Mouse (Mus musculus) kidney, adult 2 months (tissue): Measurements from ENCODE around the gene Snrpd2. TPM values are rescaled to one million over a fixed set of nuclear protein-coding genes. Genes with fewer than 3 reads are reported as not detected.
"Not testable (repeated sequence)": the region's sequence is repeated elsewhere in the genome, so short reads cannot be mapped to it uniquely, and the experiment has no call there.

ENCODE experiments used
- DNase-seq: peaks from one replicate; pipeline ENCODE4 v3.0.0; 2021
- H3K27ac ChIP-seq: fragments of 200-500 bp; 2 replicates; pipeline ENCODE4 v1.5.1; 2012; ENCODE audit warnings: low read depth, low read length, control low read depth, inconsistent platforms; ENCODE audit not compliant: insufficient read depth
- H3K27me3 ChIP-seq: fragments of 200-500 bp; replicated peaks from 2 replicates; pipeline ENCODE4 v1.6.1; 2012; ENCODE audit warnings: mild to moderate bottlenecking, moderate library complexity, low read length, inconsistent platforms; ENCODE audit not compliant: control insufficient read depth, insufficient read depth
- H3K36me3 ChIP-seq: fragments of 200-500 bp; 2 replicates; pipeline ENCODE4 v1.6.1; 2012; ENCODE audit warnings: mild to moderate bottlenecking, moderate library complexity, low read length, inconsistent platforms; ENCODE audit not compliant: control insufficient read depth, insufficient read depth
- H3K4me1 ChIP-seq: fragments of 200-500 bp; 2 replicates; pipeline ENCODE4 v1.6.1; 2011; ENCODE audit warnings: low read length; ENCODE audit not compliant: control insufficient read depth, insufficient read depth
- H3K4me3 ChIP-seq: fragments of 200-500 bp; 2 replicates; pipeline ENCODE4 v1.5.1; 2011; ENCODE audit warnings: mild to moderate bottlenecking, low read depth, low read length, control low read depth; ENCODE audit not compliant: insufficient read depth
- CTCF ChIP-seq: fragments of 200-500 bp; conservative IDR thresholded peaks from 2 replicates; pipeline ENCODE4 v1.5.1; 2011; ENCODE audit warnings: low read depth, mild to moderate bottlenecking, control low read depth, low read length, moderate library complexity, mixed read lengths; ENCODE audit not compliant: insufficient read depth, insufficient read length
- POLR2A ChIP-seq: fragments of 200-500 bp; IDR thresholded peaks from one replicate; pipeline ENCODE4 v1.6.1; 2011; ENCODE audit warnings: low read depth, low read length, control low read depth
- WGBS: fragments of 180-500 bp; shearing (Covaris S2); methylation state at CpG from one replicate; pipeline ENCODE4 v1.1.7; 2018; 5-methylcytosine and 5-hydroxymethylcytosine counted together
- polyA plus RNA-seq: library from polyadenylated mRNA; depleted of rRNA; stranded (reverse); fragments of >200 nt; gene quantifications from 2 replicates; pipeline ENCODE4 v1.2.3, GENCODE M21; 2012

Snrpd2 gene
- polyA plus RNA-seq, 1 experiment, result 42.2 TPM

DNA sequence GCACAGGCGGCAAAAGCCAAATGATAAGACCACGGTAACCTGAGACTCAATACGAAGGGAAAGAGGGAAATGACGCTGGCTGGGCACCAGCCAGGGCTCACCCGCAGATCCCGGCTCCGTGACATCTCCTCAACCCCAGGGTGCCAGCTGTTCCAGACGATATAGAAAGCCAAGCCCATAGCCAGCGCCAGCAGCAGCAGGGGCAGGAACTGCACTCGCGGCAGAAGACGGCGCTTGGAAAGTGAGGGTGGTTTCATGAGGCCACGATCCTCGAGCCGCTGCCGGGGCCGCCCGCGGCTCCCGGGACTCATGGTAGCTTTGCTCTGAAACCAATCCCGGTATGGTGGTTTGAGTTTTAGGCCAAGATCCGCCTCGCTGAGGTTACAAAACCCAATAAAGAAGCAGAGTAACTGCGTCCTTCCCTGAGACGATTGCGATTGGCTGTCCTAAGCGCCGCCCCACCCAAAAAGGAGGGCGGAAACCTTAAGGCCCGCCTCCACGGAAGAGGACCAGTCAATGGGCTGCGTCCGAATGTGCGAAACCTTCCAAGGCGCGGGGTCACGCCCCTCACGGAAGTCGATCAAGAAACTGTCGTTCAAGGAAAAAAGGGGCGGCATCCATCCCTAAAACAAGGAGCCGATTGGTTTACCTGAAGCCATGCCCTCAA is 514 bp upstream of the Snrpd2 start, which contains the start of gene Qpctl:
Gene Qpctl, minus strand, starts transcription at position 417 of the 667 bp plus-strand sequence.
- no peaks in the 10 kb centered on the region for H3K27me3 ChIP-seq
- under 1% methylated on average over 43 of the region's 43 CpGs for WGBS
- TF ChIP-seq CTCF, result no peak
- TF ChIP-seq POLR2A, result no peak
- DNase-seq, result peak; percentile 100
- H3K27ac ChIP-seq, result peak within 1 kb of the TSS; percentile 63
- no peaks in the 10 kb centered on the region for H3K36me3 ChIP-seq
- peak within 1 kb of the TSS; percentile 76 for H3K4me3 ChIP-seq
- H3K4me1 ChIP-seq, result peaks cover 7% of the 10 kb centered on the region; the same call in 1 of the 2 replicates

DNA sequence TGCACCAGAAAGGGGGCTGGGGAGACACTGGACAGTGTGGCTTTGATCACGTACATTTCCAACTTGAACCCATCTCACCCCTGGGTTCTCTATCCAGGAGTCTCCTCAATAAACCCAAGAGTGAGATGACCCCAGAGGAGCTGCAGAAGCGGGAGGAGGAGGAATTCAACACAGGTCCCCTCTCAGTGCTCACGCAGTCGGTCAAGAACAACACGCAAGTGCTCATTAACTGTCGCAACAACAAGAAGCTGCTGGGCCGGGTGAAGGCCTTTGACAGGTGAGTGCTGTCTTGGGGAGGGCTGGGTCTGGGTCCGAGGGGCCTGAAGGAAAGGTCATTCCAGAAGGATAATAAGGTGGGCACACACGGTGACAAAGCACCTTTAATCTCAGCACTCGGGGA is 1.6 kb downstream of the Snrpd2 start:
- WGBS, result 85% methylated on average over 10 of the region's 10 CpGs
- not testable (repeated sequence) for DNase-seq, H3K27ac ChIP-seq, H3K4me1 ChIP-seq, H3K27me3 ChIP-seq, H3K4me3 ChIP-seq, H3K36me3 ChIP-seq

DNA sequence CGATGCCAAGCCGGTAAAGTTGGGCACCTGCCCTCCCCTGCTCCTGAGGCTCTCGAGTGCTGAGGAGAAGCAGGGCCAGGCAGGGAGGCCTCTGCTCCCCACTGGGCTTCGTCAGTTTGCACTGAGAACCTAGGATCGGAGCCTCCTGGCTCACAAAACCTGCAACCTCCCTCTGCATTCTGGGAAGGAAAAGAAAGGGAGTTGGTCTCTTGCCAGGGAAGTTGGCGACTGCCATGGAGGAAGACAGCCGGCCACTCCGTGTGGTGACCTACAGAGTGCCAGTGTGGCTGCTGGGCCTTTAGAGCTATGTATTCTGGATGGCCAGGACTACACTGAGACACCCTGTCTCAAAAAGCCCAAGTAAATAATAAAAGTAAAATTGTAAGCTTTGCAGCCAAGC is 5.3 kb downstream of the Snrpd2 start:
- WGBS, result 73% methylated on average over 8 of the region's 8 CpGs
- no peaks in the 10 kb centered on the region for H3K27me3 ChIP-seq
- no peak for TF ChIP-seq POLR2A
- TF ChIP-seq CTCF, result no peak
- H3K36me3 ChIP-seq, result no peaks in the 10 kb centered on the region
- H3K27ac ChIP-seq, result no peak overlapping the region
- DNase-seq, result no peak
- no peak overlapping the region for H3K4me3 ChIP-seq
- H3K4me1 ChIP-seq, result no peaks in the 10 kb centered on the region

DNA sequence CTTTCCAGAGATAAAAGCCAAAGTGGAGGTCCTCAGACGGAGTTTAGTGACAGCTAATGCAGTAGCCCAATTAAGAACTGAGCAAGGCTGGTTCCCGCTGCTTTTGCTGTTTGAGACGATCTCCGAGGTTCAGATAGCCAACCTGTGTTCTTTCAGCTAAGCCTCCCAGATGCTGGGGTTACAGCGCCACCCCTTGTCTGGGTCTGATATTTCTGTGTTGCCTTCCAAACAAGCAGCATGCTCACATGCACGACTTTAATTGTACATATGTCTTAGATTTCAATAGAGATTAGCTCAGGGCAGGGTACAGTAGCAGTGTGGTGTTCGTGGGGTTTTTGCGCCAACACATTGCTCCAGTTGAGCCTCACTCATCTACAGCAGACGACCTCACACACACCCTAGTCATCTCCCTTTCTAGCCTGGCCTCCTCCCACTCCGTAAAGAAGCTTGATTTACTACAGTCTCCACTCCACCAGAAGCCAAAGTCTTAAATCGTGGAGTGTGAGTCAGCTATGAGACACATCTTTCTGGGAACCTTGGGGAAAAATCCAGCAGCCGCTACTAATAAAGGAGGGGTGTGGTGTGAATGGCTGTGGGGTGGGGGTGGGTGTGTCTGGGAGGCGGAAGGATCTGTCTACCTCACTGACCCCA is 6.4 kb downstream of the Snrpd2 start:
- Histone ChIP-seq H3K4me3 (no peak overlapping the region), H3K36me3 (no peaks in the 10 kb centered on the region), H3K4me1 (no peaks in the 10 kb centered on the region), H3K27ac (no peak overlapping the region), H3K27me3 (no peaks in the 10 kb centered on the region)
- no peak for DNase-seq
- 49% methylated on average over 13 of the region's 13 CpGs for WGBS
- peak; percentile 38; the same call in 1 of the 2 replicates for TF ChIP-seq CTCF
- no peak for TF ChIP-seq POLR2A

DNA sequence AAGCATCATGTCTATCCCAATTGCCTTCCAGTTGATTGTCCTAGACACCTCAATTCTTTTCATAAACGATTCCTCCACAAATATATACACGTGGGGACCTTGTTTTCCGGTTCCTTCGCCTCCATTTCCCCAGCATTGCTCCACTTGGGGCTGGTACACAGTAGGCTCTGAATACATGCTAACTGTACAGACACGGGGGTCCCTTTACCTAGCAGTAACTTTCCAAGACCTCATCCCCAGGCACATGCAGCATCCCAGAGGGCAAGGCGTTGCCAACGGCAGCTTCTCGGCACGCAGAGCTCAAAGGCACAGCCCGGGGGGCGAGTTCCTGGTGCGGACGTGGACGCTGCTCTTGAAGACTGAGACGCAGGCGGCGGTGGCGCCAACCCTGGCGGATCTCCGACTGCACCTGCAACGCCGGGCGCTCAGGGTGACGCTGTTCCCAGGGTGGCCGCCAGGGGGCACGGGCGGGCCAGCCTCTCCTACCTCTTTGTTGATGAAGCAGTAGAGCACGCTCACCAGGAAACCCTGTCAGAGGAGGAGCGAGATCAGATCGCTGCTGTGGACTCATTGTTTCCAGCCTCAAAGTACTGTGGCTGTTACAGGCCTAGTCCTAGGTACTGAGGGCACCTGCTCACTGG is 7.8 kb downstream of the Snrpd2 start:
- H3K27ac ChIP-seq, result no peak overlapping the region
- H3K36me3 ChIP-seq, result no peaks in the 10 kb centered on the region
- no peaks in the 10 kb centered on the region for H3K27me3 ChIP-seq
- TF ChIP-seq POLR2A (no peak), CTCF (peak; percentile 90)
- H3K4me1 ChIP-seq, result no peaks in the 10 kb centered on the region
- H3K4me3 ChIP-seq, result no peak overlapping the region
- 7% methylated on average over 30 of the region's 30 CpGs for WGBS
- DNase-seq, result peak; percentile 94

DNA sequence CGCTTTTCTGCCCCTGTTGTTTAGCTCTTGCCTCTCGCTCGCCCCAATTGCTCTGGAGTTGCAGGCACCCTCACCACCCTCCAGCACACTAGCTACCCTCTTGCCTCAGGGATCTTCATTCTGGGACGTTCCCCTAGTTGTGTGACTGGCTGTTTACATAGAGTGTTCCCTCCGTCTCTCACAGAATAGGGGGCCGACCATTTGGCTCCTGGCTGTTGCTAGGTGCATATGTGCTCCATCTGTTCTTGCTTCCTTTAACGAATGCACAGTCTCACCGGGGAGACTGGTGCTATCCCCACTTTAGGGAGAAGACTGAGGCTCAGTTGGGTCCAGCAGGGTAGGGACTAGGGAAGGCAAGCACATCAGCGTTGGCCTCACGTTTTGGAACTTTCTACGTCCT is 9.1 kb downstream of the Snrpd2 start:
- WGBS, result 65% methylated on average over 11 of the region's 11 CpGs
- TF ChIP-seq CTCF (no peak), POLR2A (no peak)
- no peaks in the 10 kb centered on the region for H3K27me3 ChIP-seq

DNA sequence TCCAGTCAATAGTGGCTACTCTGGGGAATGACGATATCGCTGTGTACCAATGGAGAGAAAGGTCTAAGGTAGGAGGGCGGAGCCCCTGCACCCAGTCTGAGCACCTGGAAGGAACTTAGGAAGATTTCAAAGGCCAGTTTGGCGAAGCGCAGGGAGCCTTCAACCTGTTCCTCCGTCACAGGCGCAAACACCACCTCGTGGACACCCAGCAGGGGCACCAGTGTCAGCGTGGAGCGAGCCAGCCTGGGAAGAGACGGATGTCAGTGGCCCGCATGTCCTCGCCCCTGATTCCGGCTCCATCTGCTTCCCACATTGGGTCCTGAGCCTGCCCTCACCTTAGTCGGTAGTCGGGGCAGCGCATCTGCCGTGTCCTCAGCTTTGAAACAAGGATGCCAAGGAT is 9.9 kb downstream of the Snrpd2 start:
- WGBS, result 16% methylated on average over 18 of the region's 18 CpGs
- Histone ChIP-seq H3K4me1 (no peaks in the 10 kb centered on the region), H3K4me3 (no peak overlapping the region), H3K27ac (no peak overlapping the region), H3K27me3 (no peaks in the 10 kb centered on the region), H3K36me3 (no peaks in the 10 kb centered on the region)
- no peak for DNase-seq
- no peak for TF ChIP-seq POLR2A
- TF ChIP-seq CTCF, result no peak

More for the DNA sequence above, 9.1 kb downstream of the Snrpd2 start:
- H3K27ac ChIP-seq, result no peak overlapping the region
- no peaks in the 10 kb centered on the region for H3K4me1 ChIP-seq
- H3K4me3 ChIP-seq, result no peak overlapping the region
- no peak for DNase-seq
- no peaks in the 10 kb centered on the region for H3K36me3 ChIP-seq
